ENCODE assay signal across 10 mouse cellular contexts in the genomic region with DNA sequence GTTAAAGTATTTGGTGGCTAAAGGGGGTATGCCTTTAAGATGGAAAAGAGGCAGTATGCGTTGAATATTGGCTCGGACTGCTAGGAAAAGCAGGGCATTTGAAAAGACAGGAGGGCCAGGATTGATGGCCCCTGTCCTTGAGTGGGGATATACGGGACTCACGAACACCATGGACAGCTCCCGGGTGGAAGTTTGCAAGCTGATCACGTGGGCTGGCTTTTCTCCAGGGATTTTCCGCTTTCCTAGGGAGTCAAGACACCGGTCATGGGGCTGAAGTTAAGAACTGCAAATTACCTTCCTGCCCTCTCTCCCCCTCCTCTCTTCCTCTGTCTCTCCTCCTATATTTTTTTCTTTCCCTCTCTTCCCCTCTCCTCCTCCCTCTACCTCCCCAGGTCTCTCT. TPM values are rescaled to one million over a fixed set of nuclear protein-coding genes. Genes with fewer than 3 reads are reported as not detected.
DNase-seq lines count a peak whose midpoint lies in the region; TF ChIP-seq lines count a peak whose summit lies in the region.
"Had no signal": no experiment of that assay in that cellular context is flagged by ENCODE, and none has a peak within 500 bp of the region (broad histone marks: within the 10 kb centered on the region; RNA-seq: fewer than 3 reads in every experiment).

No protein-coding gene starts in this region.

- TF ChIP-seq CTCF in brain, embryonic 14.5 days (IDR thresholded peaks at IDR 0.05; ENCODE audit: borderline replicate concordance, extremely low read depth, insufficient read depth, insufficient read length): no peak

- WGBS in heart, embryonic 10.5 days: 12% methylated on average over 8 of the region's 8 CpGs

- H3K9me3 ChIP-seq in heart, embryonic 10.5 days: no peaks in the 10 kb centered on the region
- H3K9me3 ChIP-seq: stomach, embryonic 15.5 days had no signal

- H3K4me1 ChIP-seq in heart, embryonic 10.5 days: no peaks in the 10 kb centered on the region
- H3K4me1 ChIP-seq: stomach, embryonic 15.5 days had no signal

- no peak for TF ChIP-seq POLR2A in brain, embryonic 14.5 days (IDR thresholded peaks at IDR 0.05; ENCODE audit: borderline replicate concordance, extremely low read depth, insufficient read depth, insufficient read length, poor library complexity, severe bottlenecking)

- H3K27me3 ChIP-seq in heart, embryonic 10.5 days (ENCODE audit: insufficient read depth, poor library complexity, severe bottlenecking): no peaks in the 10 kb centered on the region
- H3K27me3 ChIP-seq: stomach, embryonic 15.5 days had no signal

- H3K36me3 ChIP-seq in heart, embryonic 10.5 days: no peaks in the 10 kb centered on the region
- H3K36me3 ChIP-seq: stomach, embryonic 15.5 days had no signal

- DNase-seq in cerebellum, adult 18-20 months: peak; percentile 64 to 74
- no peak for DNase-seq in cerebellum, adult 11 months
- peak; percentile 97 for DNase-seq in 3T3-L1 (ENCODE audit: low read depth, low spot score)
- DNase-seq in brain, embryonic 14.5 days (ENCODE audit: low read depth): peak; percentile 69
- peak; percentile 81 for DNase-seq in heart, embryonic 10.5 days (ENCODE audit: low spot score)
- DNase-seq in lung, postnatal 14 days: peak; percentile 81
- DNase-seq in left cerebral cortex, adult 11 months (ENCODE audit: low spot score): no peak
- no peak for DNase-seq in thymus, postnatal 0 days (ENCODE audit: low spot score)

- no peak overlapping the region for H3K27ac ChIP-seq in heart, embryonic 10.5 days
- H3K27ac ChIP-seq: macrophage; stomach, embryonic 15.5 days had no signal

- no peak overlapping the region for H3K4me3 ChIP-seq in heart, embryonic 10.5 days
- H3K4me3 ChIP-seq: stomach, embryonic 15.5 days had no signal

RNA-seq across cellular contexts. Expression of gene Galnt9, which starts 14.2 kb away (rescaled TPM):
- 24.5 and 33.1 TPM in 2 replicates for polyA plus RNA-seq in brain, embryonic 14.5 days (2012; rRNA removed)
- polyA plus RNA-seq in heart, embryonic 10.5 days (2016; fragmentation: Nextera tagmentation; extraction: Ambion mirVana): not detected in 2 replicates
- polyA plus RNA-seq in thymus, postnatal 0 days (2015; fragmentation: Nextera tagmentation; extraction: Ambion mirVana): 0.46 and 0.53 TPM in 2 replicates

Comparison
In these comparisons a context has a peak if more than half of its experiments do, and no peak if none do; other contexts are left out.
1. DNase-seq: peak in cerebellum, adult 18-20 months (2 of 2), 3T3-L1 (single experiment), brain, embryonic 14.5 days (single experiment), heart, embryonic 10.5 days (single experiment) and lung, postnatal 14 days (single experiment); none in cerebellum, adult 11 months (single experiment), left cerebral cortex, adult 11 months (single experiment) and thymus, postnatal 0 days (single experiment).
2. RNA of gene Galnt9, which starts 14.2 kb away (polyA plus RNA-seq): 24.5 to 33.1 TPM in brain, embryonic 14.5 days; 0.46 to 0.53 TPM in thymus, postnatal 0 days and not detected in heart, embryonic 10.5 days; every median in the first group is over 10 times any median in the second.